Mouse (Mus musculus): ENCODE data around the gene Entpd1.

Gene Entpd1

GRCm38 (mm10) chr19:40726614-40727013 is 114.4 kb downstream of the Entpd1 start:
- no peak for DNase-seq

DNA sequence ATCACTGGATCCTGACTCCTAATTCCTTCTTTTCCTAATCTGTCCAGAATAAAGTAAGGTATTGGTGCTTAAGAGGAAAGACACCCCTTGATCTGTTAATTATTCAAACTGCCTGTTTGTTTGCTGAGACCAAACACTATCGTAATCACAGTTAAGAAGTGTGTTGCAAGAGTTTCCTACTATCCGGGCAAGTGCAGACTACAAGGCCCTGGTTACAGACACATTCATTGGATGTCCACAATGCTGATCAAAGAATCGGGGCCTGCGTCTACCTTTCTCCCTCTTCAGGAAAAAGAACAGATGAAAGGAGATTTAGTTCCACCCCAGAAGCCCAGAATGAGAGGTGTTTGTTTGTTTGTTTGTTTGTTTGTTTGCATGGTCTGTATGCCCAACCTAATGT is 116.0 kb downstream of the Entpd1 start:
- DNase-seq = no peak

GRCm38 (mm10) chr19:40728732-40729420 is 116.7 kb downstream of the Entpd1 start:
- no peak for DNase-seq

DNA sequence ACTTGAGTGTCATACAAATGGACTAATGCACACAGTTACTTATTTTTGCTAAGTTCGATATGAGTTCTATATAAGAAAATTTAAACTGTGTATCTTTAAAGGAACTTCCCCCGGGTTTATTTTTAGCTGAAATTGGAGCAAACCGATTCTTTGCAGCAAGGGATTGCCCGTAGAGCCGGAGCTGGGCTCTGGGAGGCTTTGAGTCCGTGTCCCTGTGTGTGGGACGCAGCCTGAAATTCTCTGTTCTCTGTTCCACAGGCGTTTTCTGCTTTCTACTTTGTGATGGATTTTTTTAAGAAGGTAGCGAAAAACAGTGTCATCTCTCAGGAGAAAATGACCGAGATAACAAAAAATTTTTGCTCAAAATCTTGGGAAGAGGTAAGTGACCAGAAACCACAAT is 121.2 kb downstream of the Entpd1 start:
- DNase-seq = no peak

DNA sequence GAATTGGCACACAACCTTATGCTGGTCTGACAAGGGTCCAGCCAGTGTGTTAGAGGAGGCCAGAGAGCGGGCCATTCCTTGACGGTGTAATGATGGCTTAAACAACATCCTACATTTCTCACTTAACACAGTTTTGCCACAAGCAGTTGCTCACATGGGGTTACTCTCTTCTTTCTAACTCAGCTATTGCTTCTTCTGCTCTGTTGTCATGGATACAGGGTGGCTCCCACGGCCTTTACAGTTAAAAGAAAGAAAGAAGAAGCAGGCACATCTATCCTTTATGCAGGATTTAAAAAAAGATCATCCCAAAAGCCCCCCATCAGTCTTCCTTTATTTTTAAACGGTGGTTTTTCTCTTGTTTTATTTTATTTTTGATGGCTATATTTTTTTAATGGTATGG is 121.7 kb downstream of the Entpd1 start:
- no peak for DNase-seq

DNA sequence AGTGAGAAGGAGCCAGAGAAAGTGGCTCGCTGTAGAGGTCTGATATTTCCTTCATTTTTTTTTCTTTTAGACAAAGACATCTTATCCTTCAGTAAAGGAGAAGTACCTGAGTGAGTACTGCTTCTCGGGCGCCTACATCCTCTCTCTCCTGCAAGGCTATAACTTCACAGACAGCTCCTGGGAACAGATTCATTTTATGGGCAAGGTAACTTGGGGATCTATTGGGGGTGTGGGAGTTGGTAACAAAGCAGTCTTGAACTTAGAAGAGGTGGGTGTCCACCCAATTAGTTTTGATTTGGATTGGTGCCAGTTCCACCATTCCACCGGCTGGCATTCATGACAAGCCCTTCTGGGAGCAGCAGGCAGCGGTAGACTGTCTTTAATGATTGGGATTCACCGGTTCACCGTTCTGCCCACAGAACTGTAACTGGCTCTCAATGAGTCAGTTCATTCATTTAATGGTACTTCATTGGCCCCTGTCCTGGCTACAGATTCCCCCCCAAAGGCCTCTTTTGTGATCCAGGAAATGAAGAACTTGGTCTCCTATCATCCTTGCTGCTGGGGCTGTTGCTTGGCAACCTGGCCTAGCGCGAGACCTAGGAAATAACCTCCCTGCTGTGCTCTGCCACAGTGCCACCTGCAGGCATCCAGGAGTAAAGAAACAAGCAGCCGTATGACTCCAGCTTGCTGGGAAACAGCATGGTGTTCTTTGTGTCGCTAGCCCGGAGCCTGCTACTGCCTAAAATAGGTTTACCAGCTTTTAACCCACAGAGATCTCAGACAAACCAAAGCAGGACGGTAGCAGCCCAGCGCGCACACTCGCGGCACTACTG is 124.7 kb downstream of the Entpd1 start:
- DNase-seq = peak; percentile 19 to 48

- no peak for DNase-seq
Observed at GRCm38 (mm10) chr19:40737613-40738012, 125.4 kb downstream of the Entpd1 start.

DNA sequence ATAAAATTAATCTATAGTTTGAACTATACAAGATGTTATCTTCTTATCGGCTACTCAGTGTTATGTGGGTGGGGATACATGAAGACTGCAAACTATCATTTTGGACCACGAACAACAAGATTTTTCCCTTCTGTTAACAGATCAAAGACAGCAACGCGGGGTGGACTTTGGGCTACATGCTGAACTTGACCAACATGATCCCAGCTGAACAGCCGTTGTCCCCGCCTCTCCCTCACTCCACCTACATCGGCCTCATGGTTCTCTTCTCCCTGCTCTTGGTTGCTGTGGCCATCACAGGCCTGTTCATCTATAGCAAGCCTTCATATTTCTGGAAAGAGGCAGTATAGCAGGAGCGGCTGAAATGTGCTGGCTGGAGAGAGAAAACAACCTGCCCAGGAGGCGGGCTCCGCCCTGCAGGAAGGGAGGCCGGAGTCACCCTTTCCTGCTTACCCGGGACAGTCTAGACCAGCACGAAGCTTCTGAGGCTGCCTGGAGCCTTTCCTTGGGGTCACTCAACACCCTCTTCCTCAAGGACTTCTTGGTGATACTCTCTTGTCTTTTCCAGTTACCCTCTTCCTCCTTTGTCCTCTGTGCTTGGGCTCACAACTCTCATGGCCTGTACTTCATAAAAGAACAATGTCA is 126.6 kb downstream of the Entpd1 start:
- DNase-seq = no peak

DNA sequence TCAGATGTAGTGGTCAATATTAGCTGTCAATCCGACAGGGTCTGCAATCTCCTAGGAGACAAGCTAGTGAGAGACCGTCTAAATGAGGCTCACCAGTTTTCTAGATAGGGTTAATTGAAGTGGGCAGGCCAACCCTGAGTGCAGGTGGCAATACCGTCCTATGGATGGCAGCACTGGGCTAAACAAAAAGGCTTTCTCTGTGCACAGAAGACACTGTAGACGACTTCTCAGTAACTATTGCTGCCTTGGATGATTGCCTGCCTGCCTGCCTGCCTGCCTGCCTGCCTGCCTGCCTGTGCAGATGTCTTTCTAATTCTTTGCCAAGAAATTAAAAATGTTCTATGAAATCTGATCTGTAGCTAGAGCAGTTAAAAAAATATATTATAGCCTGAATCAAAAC is 134.4 kb downstream of the Entpd1 start:
- DNase-seq = no peak

DNA sequence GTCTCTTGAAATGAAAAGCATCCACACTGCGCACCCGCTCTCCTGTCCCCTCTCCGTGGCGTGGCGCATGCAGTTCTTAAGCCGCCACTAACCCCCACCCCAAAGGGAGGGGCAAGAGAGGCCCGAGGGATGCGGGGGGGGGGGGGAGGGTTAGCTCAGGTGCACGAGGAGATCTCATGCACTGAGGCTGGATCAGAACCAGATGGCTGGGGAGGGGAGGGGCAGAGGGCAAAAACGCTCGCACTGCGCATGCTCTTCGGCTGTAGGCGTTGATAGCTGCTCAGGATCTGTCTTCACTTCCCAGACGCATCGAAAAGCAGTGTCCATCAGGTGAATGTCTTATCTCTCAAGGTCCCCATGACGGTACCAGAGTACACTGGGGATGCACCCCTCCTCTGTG is 136.4 kb downstream of the Entpd1 start, which contains the start of gene Cc2d2b:
Cc2d2b (plus strand) TSS at position 195 of the 400 bp plus-strand sequence.
- no peak for DNase-seq

- DNase-seq = peak; percentile 33 to 58
Observed at GRCm38 (mm10) chr19:40754311-40754710, 142.1 kb downstream of the Entpd1 start.

- no peak for DNase-seq
Observed at GRCm38 (mm10) chr19:40760071-40760470, 147.9 kb downstream of the Entpd1 start.

GRCm38 (mm10) chr19:40762023-40762759 is 150.0 kb downstream of the Entpd1 start:
- DNase-seq = peak in 1 of 2 experiments; percentile 14

GRCm38 (mm10) chr19:40767189-40767588 is 155.0 kb downstream of the Entpd1 start:
- DNase-seq = no peak

DNA sequence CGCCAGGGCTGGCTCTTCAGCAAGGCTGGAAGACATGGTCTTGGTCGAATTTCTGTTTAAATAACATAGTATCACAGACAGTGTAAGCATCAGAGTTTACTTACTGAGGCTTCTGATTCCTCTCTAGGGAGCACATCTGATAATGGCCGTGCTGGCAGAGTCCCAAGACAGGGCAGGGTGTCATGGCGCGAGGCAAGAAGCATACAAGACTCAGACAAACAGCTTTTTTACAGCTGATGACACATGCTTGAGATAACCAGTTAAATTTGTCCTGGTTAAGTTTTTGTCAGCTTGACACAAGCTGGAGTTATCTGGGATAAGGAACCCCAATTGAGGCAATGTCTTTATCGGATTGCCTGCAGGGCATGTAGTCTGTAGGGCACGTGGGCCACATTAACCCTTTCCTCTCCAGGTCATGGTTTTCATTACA is 157.2 kb downstream of the Entpd1 start:
- DNase-seq = no peak

DNA sequence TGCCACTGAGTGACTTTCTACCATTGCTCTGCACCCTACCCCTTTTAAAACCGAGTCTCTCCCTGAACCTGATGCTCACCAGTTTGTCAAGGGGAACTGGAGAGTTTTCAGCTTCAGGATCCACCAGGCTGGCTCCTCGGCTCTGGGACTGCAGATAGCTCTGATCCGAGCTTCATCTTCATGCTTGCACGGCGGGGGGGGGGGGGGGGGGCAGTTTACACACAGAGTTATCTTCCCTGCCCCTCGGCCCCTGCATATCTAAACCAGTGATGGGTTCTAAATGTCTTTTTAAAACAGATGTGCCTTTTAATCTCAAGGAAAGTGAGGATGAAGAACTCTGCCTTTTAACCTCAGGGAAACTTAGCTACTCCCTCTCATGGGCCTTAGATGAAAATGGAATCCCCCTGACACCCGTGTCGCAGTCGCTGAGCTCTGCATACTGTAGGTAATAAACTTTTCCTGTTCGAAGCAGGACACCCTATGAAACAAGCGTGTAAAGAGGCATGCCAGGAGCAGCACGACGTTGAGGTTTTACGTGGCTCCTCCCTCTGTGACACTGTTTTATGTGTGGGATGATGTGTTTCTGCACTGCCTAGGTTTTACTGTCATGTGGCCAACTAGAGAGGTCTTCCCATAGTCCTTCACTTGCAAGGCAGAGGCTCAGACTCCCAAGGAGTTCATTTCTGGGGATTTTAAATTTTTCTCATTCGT is 176.0 kb downstream of the Entpd1 start:
- no peak for DNase-seq

GRCm38 (mm10) chr19:40788715-40789084 is 176.5 kb downstream of the Entpd1 start:
- DNase-seq = no peak
